Mouse (Mus musculus) neural tube, embryonic 11.5 days (tissue): ENCODE data around the gene Bag5. TPM values are rescaled to one million over a fixed set of nuclear protein-coding genes. Genes with fewer than 3 reads are reported as not detected.

Experiments used
- ATAC-seq: fragments of 200-750 bp; cut with Nextera tagmentation; 2 replicates; pipeline ENCODE4 v1.8.0; 2017; ENCODE audit warnings: moderate number of reproducible peaks, mild to moderate bottlenecking, moderate TSS enrichment, moderate library complexity; ENCODE audit not compliant: insufficient read depth, low FRiP score, low TSS enrichment
- DNase-seq: peaks from one replicate; pipeline ENCODE4 v3.0.0-alpha.2; 2015; ENCODE audit warnings: low spot score
- H3K27ac ChIP-seq: fragments of 300-500 bp; sonication (generic); 2 replicates; pipeline ENCODE4 v1.5.1; 2014; ENCODE audit warnings: low read depth, mild to moderate bottlenecking, low read length
- H3K27me3 ChIP-seq: fragments of 300-500 bp; sonication (generic); 2 replicates; pipeline ENCODE4 v1.6.1; 2014; ENCODE audit warnings: mild to moderate bottlenecking, low read length, mixed read lengths; ENCODE audit not compliant: control insufficient read depth, insufficient read depth
- H3K36me3 ChIP-seq: fragments of 300-500 bp; sonication (generic); 2 replicates; pipeline ENCODE4 v1.6.1; 2014; ENCODE audit warnings: mild to moderate bottlenecking, low read length, moderate library complexity, mixed read lengths; ENCODE audit not compliant: control insufficient read depth, insufficient read depth
- H3K4me1 ChIP-seq: fragments of 300-500 bp; sonication (generic); 2 replicates; pipeline ENCODE4 v1.6.1; 2014; ENCODE audit warnings: low read length, mixed read lengths; ENCODE audit not compliant: control insufficient read depth, insufficient read depth
- H3K4me2 ChIP-seq: fragments of 300-500 bp; sonication (generic); 2 replicates; pipeline ENCODE4 v1.6.1; 2014; ENCODE audit warnings: low read depth, mild to moderate bottlenecking, moderate library complexity
- H3K4me3 ChIP-seq: fragments of 300-500 bp; sonication (generic); 2 replicates; pipeline ENCODE4 v1.5.1; 2014; ENCODE audit warnings: low read depth, low read length
- H3K9ac ChIP-seq: fragments of 300-500 bp; sonication (generic); 2 replicates; pipeline ENCODE4 v1.6.1; 2014; ENCODE audit warnings: mild to moderate bottlenecking, low read length
- H3K9me3 ChIP-seq: fragments of 300-500 bp; sonication (generic); 2 replicates; pipeline ENCODE4 v1.6.1; 2016; ENCODE audit warnings: low read length; ENCODE audit not compliant: control insufficient read depth
- WGBS: fragments of 180-500 bp; shearing (Covaris S2); extraction: QIAGEN DNeasy Blood & Tissue Kit; methylation state at CpG from one replicate; pipeline ENCODE4 v1.1.7; 2014; 5-methylcytosine and 5-hydroxymethylcytosine counted together
- polyA plus RNA-seq: library from polyadenylated mRNA; unstranded; fragments of >200 nt; fragmentation: Nextera tagmentation; extraction: Ambion mirVana; gene quantifications from 2 replicates; pipeline ENCODE4 v1.2.1, GENCODE M21; 2014

Gene Bag5
- polyA plus RNA-seq, 1 experiment from 2014 or later: 60.0 TPM

GRCm38 (mm10) chr12:111755231-111755630 is 42.2 kb upstream of the Bag5 start:
- H3K9ac ChIP-seq: no peak overlapping the region
- ATAC-seq: no peak
- H3K4me1 ChIP-seq: peaks cover 8% of the 10 kb centered on the region
- H3K4me2 ChIP-seq: no peak overlapping the region
- H3K27me3 ChIP-seq: no peaks in the 10 kb centered on the region
- H3K4me3 ChIP-seq: no peak overlapping the region
- WGBS: 61% methylated on average over 2 of the region's 2 CpGs
- H3K9me3 ChIP-seq: no peaks in the 10 kb centered on the region
- no peak overlapping the region for H3K27ac ChIP-seq
- H3K36me3 ChIP-seq: no peaks in the 10 kb centered on the region
- no peak for DNase-seq

- H3K4me1 ChIP-seq: peaks cover 7% of the 10 kb centered on the region
- no peak overlapping the region for H3K9ac ChIP-seq
- H3K9me3 ChIP-seq: no peaks in the 10 kb centered on the region
- ATAC-seq (no peak), DNase-seq (no peak)
- H3K36me3 ChIP-seq: no peaks in the 10 kb centered on the region
- no peaks in the 10 kb centered on the region for H3K27me3 ChIP-seq
- H3K4me2 ChIP-seq: no peak overlapping the region
- H3K27ac ChIP-seq: no peak overlapping the region
- H3K4me3 ChIP-seq: no peak overlapping the region
These were observed 41.7 kb upstream of the Bag5 start for GRCm38 (mm10) chr12:111754710-111755109.

GRCm38 (mm10) chr12:111753347-111753746 is 40.3 kb upstream of the Bag5 start:
- no peak overlapping the region for H3K27ac ChIP-seq
- H3K4me2 ChIP-seq: no peak overlapping the region
- no peak overlapping the region for H3K9ac ChIP-seq
- WGBS: 73% methylated on average over 8 of the region's 9 CpGs
- H3K27me3 ChIP-seq: no peaks in the 10 kb centered on the region
- H3K36me3 ChIP-seq: no peaks in the 10 kb centered on the region
- peaks cover 5% of the 10 kb centered on the region for H3K4me1 ChIP-seq
- no peaks in the 10 kb centered on the region for H3K9me3 ChIP-seq
- ATAC-seq (no peak), DNase-seq (no peak)
- no peak overlapping the region for H3K4me3 ChIP-seq

GRCm38 (mm10) chr12:111752491-111752890 is 39.4 kb upstream of the Bag5 start:
- Histone ChIP-seq H3K4me1 (no peaks in the 10 kb centered on the region), H3K36me3 (no peaks in the 10 kb centered on the region), H3K9ac (no peak overlapping the region), H3K27ac (no peak overlapping the region), H3K27me3 (no peaks in the 10 kb centered on the region), H3K9me3 (no peaks in the 10 kb centered on the region), H3K4me3 (no peak overlapping the region), H3K4me2 (no peak overlapping the region)
- WGBS: 92% methylated on average over 6 of the region's 6 CpGs
- DNase-seq (no peak), ATAC-seq (no peak)

GRCm38 (mm10) chr12:111750739-111751138 is 37.7 kb upstream of the Bag5 start:
- ATAC-seq: no peak
- WGBS: 90% methylated on average over 3 of the region's 3 CpGs
- H3K4me3 ChIP-seq: no peak overlapping the region

DNA sequence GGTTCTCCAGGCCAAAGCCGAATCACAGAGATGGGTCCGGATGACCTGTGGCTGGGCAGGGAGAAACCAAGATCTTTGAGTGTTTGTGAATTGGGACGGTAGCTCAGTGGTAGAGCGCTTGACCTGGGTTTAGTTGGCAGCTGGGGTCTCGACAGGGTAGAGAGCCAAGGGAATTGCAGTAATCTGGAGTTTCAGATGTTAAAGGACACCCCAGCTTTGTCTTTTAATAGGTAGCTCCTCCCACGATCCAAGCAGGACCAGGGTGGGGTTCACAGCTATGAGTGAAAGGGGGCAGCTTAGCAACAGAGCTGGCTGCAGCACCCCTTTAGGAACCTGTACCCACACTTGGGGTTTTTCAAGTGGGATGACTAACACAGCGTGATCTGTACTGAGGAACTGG is 34.4 kb upstream of the Bag5 start:
- DNase-seq (no peak), ATAC-seq (no peak)
- no peak overlapping the region for H3K9ac ChIP-seq
- no peaks in the 10 kb centered on the region for H3K4me1 ChIP-seq
- H3K4me3 ChIP-seq: no peak overlapping the region
- no peaks in the 10 kb centered on the region for H3K9me3 ChIP-seq
- H3K4me2 ChIP-seq: no peak overlapping the region
- no peaks in the 10 kb centered on the region for H3K27me3 ChIP-seq
- no peak overlapping the region for H3K27ac ChIP-seq
- 84% methylated on average over 7 of the region's 7 CpGs for WGBS
- no peaks in the 10 kb centered on the region for H3K36me3 ChIP-seq

More at GRCm38 (mm10) chr12:111750739-111751138, 37.7 kb upstream of the Bag5 start:
- Histone ChIP-seq H3K9ac (no peak overlapping the region), H3K4me1 (no peaks in the 10 kb centered on the region), H3K27me3 (no peaks in the 10 kb centered on the region), H3K36me3 (no peaks in the 10 kb centered on the region), H3K9me3 (no peaks in the 10 kb centered on the region), H3K4me2 (no peak overlapping the region), H3K27ac (no peak overlapping the region)
- DNase-seq: no peak

- no peak overlapping the region for H3K9ac ChIP-seq
- H3K27me3 ChIP-seq: no peaks in the 10 kb centered on the region
- no peaks in the 10 kb centered on the region for H3K36me3 ChIP-seq
- no peaks in the 10 kb centered on the region for H3K9me3 ChIP-seq
- H3K4me2 ChIP-seq: no peak overlapping the region
- H3K27ac ChIP-seq: no peak overlapping the region
- no peak overlapping the region for H3K4me3 ChIP-seq
- 73% methylated on average over 5 of the region's 5 CpGs for whole genome bisulfite sequencing
- ATAC-seq: no peak
- DNase-seq: no peak
- H3K4me1 ChIP-seq: no peaks in the 10 kb centered on the region
These were observed 33.0 kb upstream of the Bag5 start for GRCm38 (mm10) chr12:111746091-111746490.

GRCm38 (mm10) chr12:111745274-111745673 is 32.2 kb upstream of the Bag5 start:
- Histone ChIP-seq H3K4me2 (no peak overlapping the region), H3K9ac (no peak overlapping the region), H3K9me3 (no peaks in the 10 kb centered on the region), H3K36me3 (no peaks in the 10 kb centered on the region), H3K4me3 (no peak overlapping the region), H3K27me3 (no peaks in the 10 kb centered on the region), H3K4me1 (no peaks in the 10 kb centered on the region), H3K27ac (no peak overlapping the region)
- WGBS: 76% methylated on average over 6 of the region's 6 CpGs
- DNase-seq: no peak
- ATAC-seq: no peak

DNA sequence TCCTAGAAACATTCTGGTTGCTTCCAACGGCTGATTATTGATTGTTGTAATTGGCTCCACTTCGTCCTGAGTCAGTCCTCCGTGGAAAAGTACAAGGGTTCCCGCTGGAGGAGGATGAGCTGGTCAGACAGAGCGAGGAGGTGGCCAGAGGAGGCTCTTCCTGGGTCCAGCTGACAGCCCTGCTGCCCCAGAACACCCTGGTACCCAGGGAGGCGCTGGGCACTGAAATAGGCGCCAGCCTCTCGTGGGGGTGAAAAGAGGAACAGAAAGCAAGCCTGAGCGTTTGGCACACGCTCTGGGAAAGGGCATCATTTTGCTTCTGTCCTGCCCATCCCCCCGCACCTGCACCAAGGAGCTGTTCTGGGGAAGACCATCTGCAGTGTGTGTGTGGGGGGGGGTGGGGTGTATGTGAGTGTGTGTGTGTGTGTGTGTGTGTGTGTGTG is 30.9 kb upstream of the Bag5 start:
- Histone ChIP-seq H3K9ac (no peak overlapping the region), H3K27ac (no peak overlapping the region), H3K36me3 (no peaks in the 10 kb centered on the region), H3K9me3 (no peaks in the 10 kb centered on the region), H3K4me1 (no peaks in the 10 kb centered on the region), H3K4me3 (no peak overlapping the region), H3K27me3 (no peaks in the 10 kb centered on the region), H3K4me2 (no peak overlapping the region)
- no peak for ATAC-seq
- 79% methylated on average over 11 of the region's 11 CpGs for WGBS
- DNase-seq: no peak
